Mouse (Mus musculus): ENCODE results near the gene Lingo2. TPM values are rescaled to one million over a fixed set of nuclear protein-coding genes. Genes with fewer than 3 reads are reported as not detected.
"Not testable (repeated sequence)": the region's sequence is repeated elsewhere in the genome, so short reads cannot be mapped to it uniquely, and the experiment has no call there.

Gene Lingo2
- polyA plus RNA-seq, 1 experiment from 2014 or later = 63.0 TPM

- 43% methylated on average over 7 of the region's 7 CpGs for WGBS
- H3K9me3 ChIP-seq = no peaks in the 10 kb centered on the region
- H3K27ac ChIP-seq = no peak overlapping the region
- no peak overlapping the region for H3K9ac ChIP-seq
- H3K27me3 ChIP-seq (replicated peaks) = no peaks in the 10 kb centered on the region
- no peaks in the 10 kb centered on the region for H3K36me3 ChIP-seq (replicated peaks)
- H3K4me2 ChIP-seq = no peak overlapping the region
- no peak for ATAC-seq (replicated peaks)
- no peak overlapping the region for H3K4me3 ChIP-seq
- peaks cover 3% of the 10 kb centered on the region; the same call in 1 of the 2 replicates for H3K4me1 ChIP-seq
These were observed 1180.7 kb downstream of the Lingo2 start for GRCm38 (mm10) chr4:35770810-35771209.

- H3K4me3 ChIP-seq = no peak overlapping the region
- H3K27ac ChIP-seq = no peak overlapping the region
- no peaks in the 10 kb centered on the region for H3K9me3 ChIP-seq
- H3K27me3 ChIP-seq (replicated peaks) = no peaks in the 10 kb centered on the region
- no peak overlapping the region for H3K9ac ChIP-seq
- no peaks in the 10 kb centered on the region for H3K36me3 ChIP-seq (replicated peaks)
- no peak overlapping the region for H3K4me2 ChIP-seq
- 60% methylated on average over 6 of the region's 6 CpGs for WGBS
- ATAC-seq (replicated peaks) = no peak
- 0 out of 2 replicates have a peak, but pooled peaks cover 3% of the 10 kb centered on the region for H3K4me1 ChIP-seq
These were observed 1184.6 kb downstream of the Lingo2 start for GRCm38 (mm10) chr4:35766905-35767304.

- no peak overlapping the region for H3K27ac ChIP-seq
- H3K4me2 ChIP-seq = no peak overlapping the region
- no peaks in the 10 kb centered on the region for H3K36me3 ChIP-seq (replicated peaks)
- ATAC-seq (replicated peaks) = no peak
- H3K9ac ChIP-seq = no peak overlapping the region
- no peaks in the 10 kb centered on the region for H3K9me3 ChIP-seq
- H3K4me1 ChIP-seq = no peaks in the 10 kb centered on the region
- H3K27me3 ChIP-seq (replicated peaks) = no peaks in the 10 kb centered on the region
- 86% methylated on average over 5 of the region's 5 CpGs for WGBS
- no peak overlapping the region for H3K4me3 ChIP-seq
These were observed 1190.4 kb downstream of the Lingo2 start for GRCm38 (mm10) chr4:35761181-35761580.

GRCm38 (mm10) chr4:35752121-35752860 is 1199.3 kb downstream of the Lingo2 start:
- Histone ChIP-seq H3K4me3 (no peak overlapping the region), H3K9ac (no peak overlapping the region), H3K36me3 (replicated peaks) (no peaks in the 10 kb centered on the region), H3K9me3 (no peaks in the 10 kb centered on the region), H3K27ac (no peak overlapping the region), H3K4me2 (no peak overlapping the region), H3K4me1 (no peaks in the 10 kb centered on the region), H3K27me3 (replicated peaks) (no peaks in the 10 kb centered on the region)
- ATAC-seq (replicated peaks) = no peak
- 78% methylated on average over 6 of the region's 6 CpGs for WGBS

GRCm38 (mm10) chr4:35746693-35747092 is 1204.9 kb downstream of the Lingo2 start:
- ATAC-seq (replicated peaks) = peak; percentile 39; the same call in 1 of the 2 replicates
- Histone ChIP-seq H3K36me3 (replicated peaks) (no peaks in the 10 kb centered on the region), H3K27me3 (replicated peaks) (no peaks in the 10 kb centered on the region), H3K9me3 (no peaks in the 10 kb centered on the region), H3K4me1 (peaks cover 6% of the 10 kb centered on the region; the same call in 1 of the 2 replicates), H3K9ac (no peak overlapping the region), H3K4me3 (no peak overlapping the region), H3K4me2 (no peak overlapping the region), H3K27ac (no peak overlapping the region)
- 31% methylated on average over 6 of the region's 6 CpGs for WGBS

- no peaks in the 10 kb centered on the region for H3K4me1 ChIP-seq
- H3K4me2 ChIP-seq = no peak overlapping the region
- 67% methylated on average over 1 of the region's 1 CpGs for WGBS
- peaks cover 7% of the 10 kb centered on the region; the same call in 1 of the 2 replicates for H3K9me3 ChIP-seq
- no peaks in the 10 kb centered on the region for H3K27me3 ChIP-seq (replicated peaks)
- no peaks in the 10 kb centered on the region for H3K36me3 ChIP-seq (replicated peaks)
- H3K9ac ChIP-seq = no peak overlapping the region
- no peak overlapping the region for H3K4me3 ChIP-seq
- no peak overlapping the region for H3K27ac ChIP-seq
- ATAC-seq (replicated peaks) = no peak
These were observed 1226.8 kb downstream of the Lingo2 start for GRCm38 (mm10) chr4:35724774-35725173.

GRCm38 (mm10) chr4:35704126-35704525 is 1247.4 kb downstream of the Lingo2 start:
- Histone ChIP-seq H3K4me3 (no peak overlapping the region), H3K4me1 (no peaks in the 10 kb centered on the region), H3K27me3 (replicated peaks) (no peaks in the 10 kb centered on the region), H3K27ac (no peak overlapping the region), H3K4me2 (no peak overlapping the region), H3K9me3 (no peaks in the 10 kb centered on the region), H3K9ac (no peak overlapping the region), H3K36me3 (replicated peaks) (no peaks in the 10 kb centered on the region)
- 1% methylated on average over 2 of the region's 2 CpGs for WGBS
- no peak for ATAC-seq (replicated peaks)

GRCm38 (mm10) chr4:35702661-35703060 is 1248.9 kb downstream of the Lingo2 start:
- Histone ChIP-seq H3K4me1 (no peaks in the 10 kb centered on the region), H3K36me3 (replicated peaks) (no peaks in the 10 kb centered on the region), H3K27ac (no peak overlapping the region), H3K9ac (no peak overlapping the region), H3K4me3 (no peak overlapping the region), H3K9me3 (no peaks in the 10 kb centered on the region), H3K4me2 (no peak overlapping the region), H3K27me3 (replicated peaks) (no peaks in the 10 kb centered on the region)
- WGBS = 44% methylated on average over 1 of the region's 1 CpGs
- ATAC-seq (replicated peaks) = no peak

GRCm38 (mm10) chr4:35695137-35695522 is 1256.4 kb downstream of the Lingo2 start:
- no peak for ATAC-seq (replicated peaks)
- no peak overlapping the region for H3K4me2 ChIP-seq
- H3K27me3 ChIP-seq (replicated peaks) = no peaks in the 10 kb centered on the region
- H3K27ac ChIP-seq = no peak overlapping the region
- no peak overlapping the region for H3K9ac ChIP-seq
- no peaks in the 10 kb centered on the region for H3K4me1 ChIP-seq
- H3K36me3 ChIP-seq (replicated peaks) = no peaks in the 10 kb centered on the region
- no peaks in the 10 kb centered on the region for H3K9me3 ChIP-seq
- 69% methylated on average over 2 of the region's 2 CpGs for WGBS
- no peak overlapping the region for H3K4me3 ChIP-seq

GRCm38 (mm10) chr4:35694360-35695136 is 1257.0 kb downstream of the Lingo2 start:
- H3K27ac ChIP-seq = no peak overlapping the region
- H3K27me3 ChIP-seq (replicated peaks) = no peaks in the 10 kb centered on the region
- H3K9ac ChIP-seq = no peak overlapping the region
- H3K36me3 ChIP-seq (replicated peaks) = no peaks in the 10 kb centered on the region
- no peaks in the 10 kb centered on the region for H3K4me1 ChIP-seq
- WGBS = 93% methylated on average over 4 of the region's 4 CpGs
- H3K4me3 ChIP-seq = no peak overlapping the region
- H3K4me2 ChIP-seq = no peak overlapping the region
- no peaks in the 10 kb centered on the region for H3K9me3 ChIP-seq
- ATAC-seq (replicated peaks) = no peak

- no peaks in the 10 kb centered on the region for H3K4me1 ChIP-seq
- H3K27me3 ChIP-seq (replicated peaks) = no peaks in the 10 kb centered on the region
- no peaks in the 10 kb centered on the region for H3K9me3 ChIP-seq
- H3K27ac ChIP-seq = no peak overlapping the region
- H3K9ac ChIP-seq = no peak overlapping the region
- 78% methylated on average over 5 of the region's 5 CpGs for WGBS
- H3K4me3 ChIP-seq = no peak overlapping the region
- no peaks in the 10 kb centered on the region for H3K36me3 ChIP-seq (replicated peaks)
- ATAC-seq (replicated peaks) = no peak
- H3K4me2 ChIP-seq = no peak overlapping the region
These were observed 1261.0 kb downstream of the Lingo2 start for GRCm38 (mm10) chr4:35690521-35690920.

- H3K36me3 ChIP-seq (replicated peaks); H3K9me3 ChIP-seq; H3K9ac ChIP-seq; H3K4me3 ChIP-seq; H3K4me2 ChIP-seq; H3K27ac ChIP-seq; H3K27me3 ChIP-seq (replicated peaks); H3K4me1 ChIP-seq: not testable (repeated sequence)
- ATAC-seq (replicated peaks) = peak; percentile 78
- WGBS = 69% methylated on average over 5 of the region's 5 CpGs
These were observed 1262.9 kb downstream of the Lingo2 start for GRCm38 (mm10) chr4:35688498-35689240.
